Mouse (Mus musculus) midbrain, embryonic 16.5 days (tissue): ENCODE measurements around the gene Cyp4f37. TPM values are rescaled to one million over a fixed set of nuclear protein-coding genes. Genes with fewer than 3 reads are reported as not detected.
A peak's percentile ranks its signal among the peaks of the same experiment; 100 is the strongest.
"Not testable (repeated sequence)": the region's sequence is repeated elsewhere in the genome, so short reads cannot be mapped to it uniquely, and the experiment has no call there.

Experiments used
- ATAC-seq: fragments of 200-750 bp; cut with Nextera tagmentation; 2 replicates; pipeline ENCODE4 v1.8.0; 2017; ENCODE audit warnings: moderate TSS enrichment
- H3K27ac ChIP-seq: fragments of 300-500 bp; sonication (generic); 2 replicates; pipeline ENCODE4 v1.5.1; 2014; ENCODE audit warnings: mild to moderate bottlenecking, low read length, mixed read lengths
- H3K27me3 ChIP-seq: fragments of 300-500 bp; sonication (generic); 2 replicates; pipeline ENCODE4 v1.6.1; 2014; ENCODE audit warnings: low read depth, low read length, mixed read lengths; ENCODE audit not compliant: control insufficient read depth, insufficient read depth
- H3K36me3 ChIP-seq: fragments of 300-500 bp; sonication (generic); 2 replicates; pipeline ENCODE4 v1.6.1; 2014; ENCODE audit warnings: mild to moderate bottlenecking, low read length, moderate library complexity, mixed read lengths; ENCODE audit not compliant: control insufficient read depth, insufficient read depth
- H3K4me1 ChIP-seq: fragments of 300-500 bp; sonication (generic); 2 replicates; pipeline ENCODE4 v1.6.1; 2014; ENCODE audit warnings: mild to moderate bottlenecking, low read length, mixed read lengths; ENCODE audit not compliant: control insufficient read depth, insufficient read depth
- H3K4me2 ChIP-seq: fragments of 300-500 bp; sonication (generic); 2 replicates; pipeline ENCODE4 v1.6.1; 2014; ENCODE audit warnings: mild to moderate bottlenecking, low read length, mixed read lengths
- H3K4me3 ChIP-seq: fragments of 300-500 bp; sonication (generic); 2 replicates; pipeline ENCODE4 v1.5.1; 2014; ENCODE audit warnings: low read depth, mild to moderate bottlenecking, low read length, moderate library complexity, mixed read lengths
- H3K9ac ChIP-seq: fragments of 300-500 bp; sonication (generic); 2 replicates; pipeline ENCODE4 v1.6.1; 2014; ENCODE audit warnings: low read depth, low read length, mixed read lengths
- H3K9me3 ChIP-seq: fragments of 300-500 bp; sonication (generic); replicated peaks from 2 replicates; pipeline ENCODE4 v1.6.1; 2014; ENCODE audit warnings: mild to moderate bottlenecking, low read length, mixed read lengths; ENCODE audit not compliant: control insufficient read depth, poor library complexity, severe bottlenecking
- WGBS: fragments of 180-500 bp; shearing (Covaris S2); extraction: QIAGEN DNeasy Blood & Tissue Kit; methylation state at CpG from one replicate; pipeline ENCODE4 v1.1.7; 2014; 5-methylcytosine and 5-hydroxymethylcytosine counted together
- polyA plus RNA-seq: library from polyadenylated mRNA; unstranded; fragments of >200 nt; fragmentation: Nextera tagmentation; extraction: Ambion mirVana; gene quantifications from 2 replicates; pipeline ENCODE4 v1.2.1, GENCODE M21; 2015

Gene Cyp4f37
- polyA plus RNA-seq, 1 experiment from 2014 or later, result not detected

GRCm38 (mm10) chr17:32629726-32630125 lies 8.6 kb downstream of the Cyp4f37 start:
- H3K36me3 ChIP-seq, H3K27me3 ChIP-seq, H3K4me2 ChIP-seq, H3K27ac ChIP-seq, ATAC-seq, H3K4me1 ChIP-seq, H3K9ac ChIP-seq, H3K4me3 ChIP-seq, H3K9me3 ChIP-seq: not testable (repeated sequence)
- 84% methylated on average over 7 of the region's 7 CpGs for WGBS

GRCm38 (mm10) chr17:32631936-32632335 lies 10.8 kb downstream of the Cyp4f37 start:
- peaks cover 3% of the 10 kb centered on the region for H3K4me1 ChIP-seq
- H3K27ac ChIP-seq, result no peak overlapping the region
- H3K36me3 ChIP-seq, result no peaks in the 10 kb centered on the region
- H3K9ac ChIP-seq, result no peak overlapping the region
- 79% methylated on average over 3 of the region's 3 CpGs for WGBS
- no peaks in the 10 kb centered on the region for H3K9me3 ChIP-seq
- H3K27me3 ChIP-seq, result no peaks in the 10 kb centered on the region
- no peak overlapping the region for H3K4me2 ChIP-seq
- H3K4me3 ChIP-seq, result no peak overlapping the region
- no peak for ATAC-seq

DNA sequence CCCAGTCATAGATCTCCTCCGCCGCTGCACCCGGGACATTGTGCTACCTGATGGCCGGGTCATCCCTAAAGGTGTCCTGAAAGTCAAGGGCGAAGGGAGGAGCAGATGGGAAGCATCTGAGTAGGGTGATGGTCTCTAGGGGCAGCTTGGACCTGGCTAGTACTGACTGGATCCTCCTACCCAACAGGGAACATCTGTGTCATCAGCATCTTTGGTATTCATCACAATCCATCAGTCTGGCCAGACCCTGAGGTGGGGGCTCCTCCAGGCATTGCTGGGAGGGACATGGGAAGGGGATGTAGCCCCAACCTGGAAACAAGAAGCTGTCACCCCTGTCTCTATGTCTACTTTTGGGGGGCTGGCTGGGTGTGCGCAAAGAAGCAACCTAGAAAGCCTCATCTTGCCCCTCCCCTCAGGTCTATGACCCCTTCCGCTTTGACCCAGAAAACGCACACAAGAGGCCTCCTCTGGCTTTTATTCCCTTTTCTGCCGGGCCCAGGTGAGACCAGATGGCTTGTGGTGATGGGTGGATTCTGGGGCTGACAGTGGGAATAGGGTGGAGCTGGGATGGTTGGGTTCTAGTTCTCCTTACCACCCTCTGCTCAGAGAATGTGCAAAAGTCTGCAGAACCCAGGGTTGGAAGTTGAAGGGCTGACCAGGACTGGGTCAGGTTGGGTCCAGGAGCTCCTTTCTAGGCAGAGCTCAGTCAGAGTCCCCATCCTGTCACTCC lies 13.3 kb downstream of the Cyp4f37 start:
- H3K36me3 ChIP-seq, H3K27ac ChIP-seq, H3K27me3 ChIP-seq, H3K9me3 ChIP-seq, H3K4me1 ChIP-seq: not testable (repeated sequence)
- WGBS, result 89% methylated on average over 7 of the region's 9 CpGs
- peak; percentile 40 for ATAC-seq
- H3K9ac ChIP-seq, result peak overlapping the region; percentile 67
- peak overlapping the region; percentile 38 for H3K4me3 ChIP-seq
- peak overlapping the region; percentile 63 for H3K4me2 ChIP-seq

DNA sequence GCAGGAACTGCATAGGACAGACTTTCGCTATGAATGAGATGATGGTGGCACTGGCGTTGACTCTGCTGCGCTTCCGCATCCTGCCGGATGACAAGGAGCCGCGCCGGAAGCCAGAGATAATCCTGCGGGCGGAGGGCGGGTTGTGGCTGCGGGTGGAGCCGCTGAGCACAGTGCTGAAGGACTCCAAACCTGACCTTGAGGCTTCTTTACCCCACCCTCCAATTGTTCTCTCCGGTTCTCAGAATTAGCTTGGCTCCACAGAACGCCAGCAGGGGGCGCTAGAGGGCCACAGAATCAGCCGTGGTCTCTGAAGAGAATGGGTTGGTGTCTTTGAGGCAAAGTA lies 13.8 kb downstream of the Cyp4f37 start:
- Histone ChIP-seq H3K4me1 (peaks cover 3% of the 10 kb centered on the region), H3K9ac (peak overlapping the region; percentile 67), H3K36me3 (no peaks in the 10 kb centered on the region), H3K4me2 (peak overlapping the region; percentile 63), H3K9me3 (no peaks in the 10 kb centered on the region), H3K4me3 (peak overlapping the region; percentile 38), H3K27me3 (no peaks in the 10 kb centered on the region), H3K27ac (no peak overlapping the region)
- ATAC-seq, result peak; percentile 96
- 2% methylated on average over 17 of the region's 17 CpGs for WGBS

DNA sequence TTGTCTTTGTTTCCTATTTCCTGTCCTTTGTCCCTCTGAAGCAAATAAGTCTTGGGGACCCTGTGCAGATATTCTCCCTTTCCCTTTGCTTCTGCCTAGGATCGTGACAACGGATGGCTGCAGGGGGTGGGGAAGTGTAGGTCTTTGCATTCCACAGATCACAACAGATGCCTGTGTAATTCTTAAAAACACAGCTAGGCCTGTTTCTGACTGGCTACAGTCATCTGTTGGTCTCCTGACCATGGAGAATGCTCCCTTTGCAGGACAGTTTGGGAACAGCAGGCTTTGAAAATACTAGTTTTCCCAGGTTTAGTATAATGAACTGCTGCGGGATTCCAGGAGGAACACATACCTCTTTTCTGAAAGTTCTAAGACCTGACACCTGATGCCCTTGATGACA lies 15.2 kb downstream of the Cyp4f37 start:
- no peak overlapping the region for H3K27ac ChIP-seq
- no peaks in the 10 kb centered on the region for H3K36me3 ChIP-seq
- peaks cover 3% of the 10 kb centered on the region for H3K4me1 ChIP-seq
- H3K4me3 ChIP-seq, result no peak overlapping the region
- WGBS, result 60% methylated on average over 3 of the region's 3 CpGs
- no peaks in the 10 kb centered on the region for H3K27me3 ChIP-seq
- ATAC-seq, result no peak
- no peaks in the 10 kb centered on the region for H3K9me3 ChIP-seq
- H3K9ac ChIP-seq, result no peak overlapping the region
- H3K4me2 ChIP-seq, result no peak overlapping the region

- 77% methylated on average over 2 of the region's 2 CpGs for WGBS
- Histone ChIP-seq H3K4me2 (no peak overlapping the region), H3K4me1 (peaks cover 3% of the 10 kb centered on the region), H3K36me3 (no peaks in the 10 kb centered on the region), H3K27ac (no peak overlapping the region), H3K9ac (no peak overlapping the region), H3K4me3 (no peak overlapping the region), H3K9me3 (no peaks in the 10 kb centered on the region), H3K27me3 (no peaks in the 10 kb centered on the region)
- no peak for ATAC-seq
Measured at GRCm38 (mm10) chr17:32637151-32637550, 16.0 kb downstream of the Cyp4f37 start.

- no peaks in the 10 kb centered on the region for H3K27me3 ChIP-seq
- no peak overlapping the region for H3K4me2 ChIP-seq
- H3K4me1 ChIP-seq, result no peaks in the 10 kb centered on the region
- H3K9me3 ChIP-seq, result no peaks in the 10 kb centered on the region
- H3K27ac ChIP-seq, result no peak overlapping the region
- H3K4me3 ChIP-seq, result no peak overlapping the region
- 89% methylated on average over 4 of the region's 4 CpGs for WGBS
- ATAC-seq, result no peak
- no peaks in the 10 kb centered on the region for H3K36me3 ChIP-seq
- H3K9ac ChIP-seq, result no peak overlapping the region
Measured at GRCm38 (mm10) chr17:32646631-32647030, 25.5 kb downstream of the Cyp4f37 start.

- WGBS, result 94% methylated on average over 4 of the region's 4 CpGs
- H3K4me2 ChIP-seq, result no peak overlapping the region
- H3K36me3 ChIP-seq, result no peaks in the 10 kb centered on the region
- no peak overlapping the region for H3K9ac ChIP-seq
- no peaks in the 10 kb centered on the region for H3K27me3 ChIP-seq
- no peaks in the 10 kb centered on the region for H3K4me1 ChIP-seq
- no peaks in the 10 kb centered on the region for H3K9me3 ChIP-seq
- ATAC-seq, result no peak
- no peak overlapping the region for H3K4me3 ChIP-seq
- H3K27ac ChIP-seq, result no peak overlapping the region
Measured at GRCm38 (mm10) chr17:32653860-32654259, 32.8 kb downstream of the Cyp4f37 start.

DNA sequence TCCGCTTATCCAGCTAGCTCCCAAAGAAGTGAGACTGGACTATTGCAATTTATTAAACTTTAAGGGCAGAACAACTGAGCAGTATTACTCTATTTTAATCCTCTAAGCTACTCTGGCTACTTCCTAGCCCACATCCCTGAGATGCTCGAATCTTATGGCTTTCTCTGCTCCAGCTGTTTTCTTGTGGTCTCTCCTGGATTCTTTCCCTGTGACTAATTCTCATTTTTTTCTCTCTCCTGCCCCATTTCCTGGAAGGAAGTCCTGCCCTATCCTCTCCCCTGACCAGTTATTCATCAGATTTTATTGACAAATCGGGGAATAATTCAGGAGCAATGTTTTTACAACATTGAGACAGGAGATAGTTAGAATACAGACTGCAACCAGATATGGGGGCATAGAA lies 35.9 kb downstream of the Cyp4f37 start:
- Histone ChIP-seq H3K4me2 (no peak overlapping the region), H3K36me3 (no peaks in the 10 kb centered on the region), H3K4me1 (no peaks in the 10 kb centered on the region), H3K4me3 (no peak overlapping the region), H3K9ac (no peak overlapping the region), H3K9me3 (no peaks in the 10 kb centered on the region), H3K27me3 (no peaks in the 10 kb centered on the region), H3K27ac (no peak overlapping the region)
- WGBS, result 71% methylated on average over 3 of the region's 3 CpGs
- ATAC-seq, result no peak
